Mouse (Mus musculus): ENCODE measurements around the gene Psg19.

Psg19 gene

DNA sequence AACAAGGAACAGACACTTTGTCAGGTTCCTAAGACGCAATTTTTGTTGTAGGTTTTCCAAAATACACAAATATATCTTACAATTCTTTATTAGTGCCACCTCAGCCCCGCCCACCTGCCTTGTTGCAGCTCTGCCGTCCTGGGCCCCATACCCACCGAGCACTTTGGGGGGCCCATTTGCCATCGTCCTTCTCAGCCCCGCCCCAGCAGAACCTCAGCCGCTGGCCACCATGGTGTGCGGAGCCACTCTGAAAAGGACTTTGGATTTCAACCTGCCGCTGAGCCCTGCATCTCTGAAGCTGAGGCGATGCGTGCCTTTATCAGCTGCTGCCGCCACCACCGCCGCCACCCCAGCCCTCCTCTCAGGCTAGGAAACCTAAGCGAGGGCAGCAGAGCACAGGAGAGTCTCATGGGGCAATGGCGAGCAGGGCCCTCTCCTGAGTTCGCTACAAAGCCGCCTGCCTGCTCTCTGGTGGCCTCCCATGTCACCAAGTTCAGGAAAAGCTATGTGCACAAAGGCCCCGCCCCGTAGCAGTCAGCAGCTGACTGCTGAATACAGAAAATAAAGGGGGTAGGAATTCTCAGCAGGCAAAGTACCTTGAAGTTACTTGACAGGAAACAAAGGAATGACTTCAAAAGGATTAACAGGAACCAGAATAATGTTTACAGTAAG lies 52.0 kb downstream of the Psg19 start:
- DNase-seq (ENCODE audit: inconsistent age in 2 of 2, low spot score in 1 of 2): peak in 1 of 2 experiments; percentile 28
